Mouse (Mus musculus): ENCODE data around the gene Notch2.

- TF ChIP-seq CTCF (IDR thresholded peaks at IDR 0.05; ENCODE audit: control insufficient read depth, insufficient read depth, low read length) (no peak), POLR2A (IDR thresholded peaks at IDR 0.05; ENCODE audit: borderline replicate concordance, control insufficient read depth, low read depth, low read length) (no peak)
These were observed 41.6 kb downstream of the Notch2 start for GRCm38 (mm10) chr3:98055008-98055345.

All from bone marrow, adult 2 months (tissue).